Mouse (Mus musculus): ENCODE measurements around the gene Golph3.
"Not testable (repeated sequence)": the region's sequence is repeated elsewhere in the genome, so short reads cannot be mapped to it uniquely, and the experiment has no call there.

Gene Golph3

DNA sequence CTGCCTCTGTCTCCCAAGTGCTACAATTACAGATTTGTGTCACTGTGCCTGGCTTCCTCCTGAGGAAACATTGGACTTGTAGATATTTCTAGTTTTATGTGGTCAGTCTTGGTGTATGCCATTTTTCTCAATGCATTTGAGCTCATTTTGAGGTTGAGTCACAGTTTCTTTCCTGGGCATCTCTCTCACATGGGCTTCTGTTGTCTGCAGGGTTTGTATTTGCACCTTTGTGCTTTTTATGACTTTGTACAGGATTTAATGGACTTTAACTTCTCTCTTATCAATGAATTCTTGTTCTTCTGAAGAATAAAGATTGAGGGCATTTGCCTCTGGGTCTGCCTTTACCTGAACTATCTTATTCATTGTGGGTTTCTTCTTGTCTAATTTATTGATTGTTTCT lies 36.2 kb downstream of the Golph3 start:
- DNase-seq (ENCODE audit: low spot score in 2 of 2) = no peak

DNA sequence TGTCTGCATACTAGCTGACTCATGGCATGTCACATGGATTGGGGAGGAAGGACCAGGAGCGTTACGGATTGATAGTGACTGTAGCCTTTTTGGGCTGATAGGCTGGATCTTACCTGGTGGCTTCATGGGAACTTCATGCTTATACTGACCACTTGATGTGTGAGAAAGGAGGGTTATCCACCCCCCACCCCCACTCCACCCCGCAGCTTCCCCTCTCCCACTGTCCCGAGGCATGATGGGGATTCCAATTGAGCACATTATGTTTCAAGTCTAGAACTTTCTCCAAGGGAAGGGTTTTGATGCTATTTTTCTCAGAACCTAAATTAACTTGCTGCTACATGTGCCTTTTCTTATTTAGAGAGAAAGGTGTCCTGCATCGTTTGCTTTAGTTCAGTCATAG lies 37.1 kb downstream of the Golph3 start:
- DNase-seq (ENCODE audit: low spot score in 2 of 2) = no peak

DNA sequence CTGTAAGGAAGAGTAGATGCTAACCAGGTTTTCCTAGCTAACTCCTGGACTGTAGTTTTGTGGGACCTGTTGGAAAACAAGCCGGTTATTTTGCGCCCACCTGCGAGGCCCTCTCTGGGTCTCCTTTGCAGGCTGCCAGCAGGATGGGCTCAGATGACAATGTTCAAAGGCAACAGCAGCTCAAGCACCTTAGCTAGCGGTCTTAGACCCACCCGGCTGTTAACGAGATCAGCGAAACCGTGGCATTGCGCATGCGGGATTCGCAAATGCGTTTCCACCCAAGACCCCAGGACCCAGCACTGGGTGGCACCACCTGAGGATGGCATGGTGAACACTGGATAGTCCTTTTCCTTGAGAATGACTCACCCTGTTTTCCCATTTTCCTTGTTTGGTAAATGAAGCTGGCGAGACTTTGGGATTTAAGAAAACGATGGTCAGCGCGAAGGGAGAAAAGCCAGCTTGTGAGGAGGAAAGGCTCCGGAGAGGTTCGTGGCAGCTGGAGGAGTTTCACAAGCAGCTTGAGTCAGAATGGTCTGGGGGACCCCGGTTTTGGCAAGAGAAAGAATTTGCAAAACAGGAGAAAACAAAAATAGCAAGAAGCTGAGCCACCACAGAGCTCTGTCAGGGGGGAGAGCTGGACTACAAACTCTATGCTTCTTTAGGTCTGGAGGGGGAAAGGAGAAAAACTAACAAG lies 39.4 kb downstream of the Golph3 start:
- DNase-seq (ENCODE audit: low spot score in 2 of 2) = no peak

DNA sequence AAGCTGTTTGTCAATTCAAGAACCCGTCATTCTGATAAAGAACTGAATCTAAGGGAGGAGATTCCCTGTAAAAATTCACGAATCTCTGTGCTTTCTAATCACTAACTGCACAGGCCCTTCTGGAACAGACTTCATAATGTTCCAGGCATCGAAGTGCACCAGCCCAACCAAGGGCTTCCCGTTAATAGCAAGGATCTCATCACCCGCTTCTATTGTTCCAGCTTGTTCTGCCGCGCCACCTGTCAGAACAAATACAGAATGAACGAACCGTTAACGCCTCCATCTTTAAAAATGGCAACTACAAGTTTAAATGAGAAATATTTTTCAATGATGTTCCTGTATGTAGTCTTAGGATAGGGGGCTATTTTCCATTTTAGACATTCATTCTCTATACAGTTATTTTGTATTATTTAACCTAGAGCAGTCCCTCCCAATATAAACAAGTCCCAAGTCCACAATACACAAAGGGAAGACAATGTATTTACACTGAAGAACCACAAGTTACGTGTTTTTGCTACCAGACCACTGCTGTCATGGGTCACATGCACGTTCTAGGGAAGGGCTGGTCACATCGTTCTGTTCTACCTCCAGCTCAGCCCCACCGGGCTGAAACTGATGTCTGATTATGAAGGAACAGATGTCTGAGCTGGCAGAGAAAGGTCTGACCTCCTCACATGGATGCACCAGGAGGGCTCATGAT lies 40.9 kb downstream of the Golph3 start:
- no peak for DNase-seq (ENCODE audit: low spot score in 2 of 2)

DNA sequence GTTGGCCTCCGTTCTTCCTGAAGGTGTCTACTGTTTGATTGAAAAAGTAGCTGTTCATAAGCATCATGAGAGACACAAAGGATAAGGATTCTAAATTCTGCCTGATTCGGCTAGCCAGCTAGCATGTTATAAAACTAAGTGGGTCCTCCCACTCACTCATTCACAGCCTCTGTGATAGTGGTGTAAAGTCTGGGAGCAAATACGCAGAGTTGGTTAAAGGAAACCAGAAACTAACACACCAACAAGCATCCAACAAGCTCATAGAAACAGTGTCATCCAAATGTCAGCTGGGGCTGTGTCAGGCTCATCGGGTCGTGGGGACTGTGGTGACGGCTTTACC lies 41.4 kb downstream of the Golph3 start:
- DNase-seq (ENCODE audit: low spot score in 2 of 2) = peak; percentile 38 to 63

DNA sequence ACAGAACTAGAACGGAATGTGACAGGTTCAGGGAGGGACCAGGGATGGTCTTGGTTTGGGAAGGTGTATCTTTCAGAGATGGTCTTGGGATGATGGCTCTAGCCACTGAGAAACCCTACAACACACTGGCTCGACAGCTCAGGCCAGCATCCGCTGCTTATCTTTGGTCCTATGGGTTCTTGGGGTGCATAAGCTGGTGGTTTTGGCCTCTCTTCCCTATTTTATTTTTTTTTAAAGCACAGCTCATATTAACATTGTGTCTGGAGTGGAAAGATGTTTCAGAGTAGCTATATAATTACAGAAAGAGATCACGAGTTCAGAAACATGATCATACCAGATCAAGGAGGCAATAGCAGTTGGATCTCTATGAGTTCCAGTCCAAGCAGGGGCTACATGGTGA lies 42.8 kb downstream of the Golph3 start:
- no peak for DNase-seq (ENCODE audit: low spot score in 2 of 2)

DNA sequence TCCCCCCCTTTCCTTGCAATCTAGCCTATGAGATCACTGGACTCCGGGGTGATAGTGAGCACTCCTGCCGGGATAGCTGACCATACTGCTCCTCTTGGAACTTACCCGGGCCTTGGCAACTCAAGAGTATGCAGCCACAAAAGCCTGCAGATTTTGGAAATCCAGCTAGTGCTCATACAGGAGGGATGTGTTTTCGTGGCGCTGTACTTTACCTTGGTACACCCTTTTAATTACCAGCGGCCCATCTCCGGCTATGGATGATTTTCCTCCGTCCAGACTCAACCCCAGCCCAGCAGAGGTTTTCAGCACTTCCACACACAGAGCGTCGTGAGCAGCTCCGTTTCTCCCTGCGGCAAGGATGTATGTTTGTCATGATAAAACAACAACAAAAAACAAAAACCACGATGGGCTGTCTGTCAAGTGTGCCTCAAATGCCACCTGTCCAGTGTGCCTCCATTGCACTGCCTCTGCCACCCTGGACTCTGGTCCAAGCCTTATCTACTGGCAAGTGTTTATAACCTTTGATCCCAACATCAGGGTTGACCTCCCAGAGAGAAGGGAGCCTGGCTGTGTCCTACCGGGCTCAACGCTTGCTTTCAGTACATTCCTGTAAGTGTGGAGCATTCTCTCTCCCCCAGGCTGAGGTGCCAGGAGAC lies 44.3 kb downstream of the Golph3 start:
- no peak for DNase-seq (ENCODE audit: low spot score in 2 of 2)

DNA sequence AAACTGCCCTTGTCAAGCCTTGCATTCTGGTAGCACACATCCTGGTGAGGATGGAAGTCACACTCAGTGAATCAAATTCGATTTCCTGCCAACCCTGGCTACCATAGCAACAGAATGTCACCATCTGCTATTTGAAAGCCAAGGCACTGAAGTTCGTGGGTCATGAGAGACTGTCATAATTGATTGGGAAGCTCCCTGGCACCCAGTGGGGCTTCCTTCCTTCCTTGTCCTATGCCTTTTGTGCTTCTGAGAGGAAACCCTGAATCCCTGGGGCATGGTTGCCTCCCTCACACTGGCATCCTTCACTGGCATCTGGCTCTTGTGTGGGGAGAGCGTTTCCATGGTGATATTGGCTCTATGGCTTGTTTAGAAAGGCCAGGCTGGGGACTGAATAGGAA lies 44.8 kb downstream of the Golph3 start:
- peak; percentile 62 to 72 for DNase-seq (ENCODE audit: low spot score in 2 of 2)

DNA sequence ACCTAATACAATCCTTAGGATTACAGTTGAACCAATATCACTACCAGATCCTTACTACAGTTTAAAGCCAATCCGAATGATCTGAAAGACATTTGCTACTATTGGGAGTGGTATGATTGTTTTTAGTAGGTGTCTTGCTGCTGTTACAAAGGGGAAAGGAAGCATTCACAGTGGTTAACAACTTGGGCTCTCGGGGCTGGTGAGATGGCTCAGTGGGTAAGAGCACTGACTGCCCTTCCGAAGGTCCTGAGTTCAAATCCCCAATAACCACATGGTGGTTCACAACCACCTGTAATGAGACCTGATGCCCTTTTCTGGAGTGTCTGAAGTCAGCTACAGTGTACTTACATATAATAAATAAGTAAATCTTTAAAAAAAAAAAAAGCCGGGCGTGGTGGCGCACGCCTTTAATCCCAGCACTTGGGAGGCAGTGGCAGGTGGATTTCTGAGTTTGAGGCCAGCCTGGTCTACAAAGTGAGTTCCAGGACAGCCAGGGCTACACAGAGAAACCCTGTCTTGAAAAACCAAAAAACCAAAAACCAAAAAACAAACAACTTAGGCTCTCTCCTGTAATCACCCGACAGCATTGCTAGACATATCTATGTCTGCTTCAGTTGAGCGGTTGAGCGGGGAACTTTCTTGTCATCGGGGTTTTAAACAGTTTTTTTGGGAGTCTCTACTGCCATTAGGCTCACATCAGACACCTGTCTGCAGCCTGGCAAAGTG lies 45.5 kb downstream of the Golph3 start:
- DNase-seq (ENCODE audit: low spot score in 2 of 2) = not testable (repeated sequence)

DNA sequence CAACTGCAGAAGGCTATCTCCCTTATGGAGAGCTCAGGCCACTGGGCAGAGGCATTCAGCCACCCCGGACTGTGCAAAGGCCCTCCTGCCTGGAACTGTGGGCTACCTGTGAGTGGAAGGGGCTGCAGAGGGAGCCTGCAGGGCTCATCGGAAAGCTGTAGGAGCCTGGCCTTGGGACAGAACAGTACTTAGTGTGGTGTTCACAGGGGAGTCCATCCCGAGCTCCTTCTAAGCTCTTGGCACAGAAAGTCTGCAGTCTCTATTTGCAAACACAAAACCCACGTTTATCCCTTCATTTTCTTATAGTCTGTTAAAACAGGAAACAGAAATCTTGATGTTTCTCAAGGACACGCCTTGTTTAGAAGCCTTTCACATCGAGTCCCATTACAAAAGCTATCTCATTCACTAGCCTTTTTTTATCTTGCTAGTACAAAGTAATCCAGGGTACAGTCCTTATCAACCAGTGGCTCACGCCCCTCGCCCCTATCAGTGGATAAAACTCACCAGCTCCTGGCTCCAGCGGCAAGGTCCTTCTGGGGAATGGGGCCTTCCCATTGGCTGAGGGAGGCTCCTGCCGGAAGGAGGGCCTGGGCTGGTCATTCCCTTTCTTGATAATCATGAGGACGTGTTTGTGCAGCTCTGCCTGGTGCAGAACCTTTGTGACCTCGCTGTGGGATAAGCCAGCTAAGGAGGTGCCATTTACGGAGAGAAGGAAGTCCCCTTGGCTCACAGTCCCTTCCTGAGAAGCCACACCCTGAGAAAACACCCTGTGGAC lies 46.2 kb downstream of the Golph3 start:
- no peak for DNase-seq (ENCODE audit: low spot score in 2 of 2)

DNA sequence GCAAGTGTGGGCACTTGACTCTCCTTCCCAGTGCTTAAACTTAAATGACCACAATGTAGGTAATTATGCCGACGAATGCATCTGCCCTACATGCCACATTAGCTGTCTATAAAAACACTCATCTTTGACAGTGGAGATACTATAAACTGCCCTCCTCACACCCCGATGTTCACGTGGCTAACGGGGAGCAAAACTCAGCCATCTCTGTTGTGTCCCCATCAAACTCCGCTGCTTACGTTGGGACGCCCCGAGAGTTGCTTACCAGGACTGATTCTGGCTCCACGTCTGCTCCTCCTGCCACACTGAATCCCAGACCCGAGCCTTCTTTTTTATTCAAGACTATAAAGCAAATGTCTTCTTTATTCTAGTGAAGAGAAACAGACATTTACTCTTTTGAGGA lies 47.1 kb downstream of the Golph3 start:
- DNase-seq (ENCODE audit: low spot score in 2 of 2) = no peak

DNA sequence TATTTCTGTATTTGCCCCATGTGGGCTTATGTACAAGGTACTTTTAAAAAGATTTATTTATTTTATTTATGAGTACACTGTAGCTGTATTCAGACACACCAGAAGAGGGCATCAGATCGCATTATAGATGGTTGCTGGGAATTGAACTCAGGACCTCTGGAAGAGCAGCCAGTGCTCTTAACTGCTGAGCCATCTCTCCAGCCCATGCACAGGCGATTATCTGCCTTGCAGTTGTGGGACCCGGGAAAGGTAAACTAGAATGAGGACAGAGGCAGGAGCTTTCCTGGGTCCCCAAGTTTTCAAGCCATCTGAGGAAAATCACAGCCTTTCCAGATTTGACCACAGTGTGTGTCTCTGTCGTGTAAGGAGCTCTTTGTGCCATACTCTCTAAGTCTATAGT lies 47.6 kb downstream of the Golph3 start:
- DNase-seq (ENCODE audit: low spot score in 2 of 2) = no peak

DNA sequence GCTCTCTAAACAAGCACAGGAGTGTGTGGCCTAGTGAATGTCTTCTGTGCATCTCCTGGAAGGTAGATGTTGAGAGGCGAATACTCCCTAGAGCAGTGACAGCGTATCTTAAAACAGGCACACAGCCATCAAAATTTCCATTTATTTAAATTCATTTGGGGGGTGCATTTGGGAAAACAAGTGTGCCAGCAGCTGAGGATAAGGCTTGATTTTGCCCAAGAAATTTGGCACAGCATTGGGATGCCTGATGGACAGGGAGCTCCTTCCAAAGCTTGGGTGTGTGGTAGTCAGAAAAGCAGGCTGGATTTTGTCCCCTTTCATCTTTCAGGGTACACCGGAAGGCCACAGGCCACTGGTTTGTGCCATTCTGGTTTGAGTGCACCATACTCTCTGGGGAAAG lies 48.8 kb downstream of the Golph3 start:
- no peak for DNase-seq (ENCODE audit: low spot score in 2 of 2)

DNA sequence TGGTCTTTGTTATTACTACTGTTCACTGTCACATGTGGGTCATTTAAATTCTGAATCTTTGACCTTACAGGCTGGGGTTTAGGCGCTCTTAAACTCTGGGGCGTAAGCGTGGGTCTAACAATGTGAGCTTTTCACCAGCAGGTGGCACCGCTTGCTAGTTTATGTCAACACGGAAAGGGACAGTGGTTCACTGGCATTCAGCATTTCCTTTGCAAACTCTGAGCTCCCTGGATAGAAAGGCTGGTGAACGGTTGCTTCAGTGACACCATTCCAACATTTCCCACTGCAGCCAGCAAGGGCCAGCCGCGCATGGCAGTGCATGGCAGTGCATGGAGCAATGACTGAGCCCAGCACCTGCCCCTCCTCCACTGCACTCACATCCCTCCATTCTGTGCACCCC lies 49.9 kb downstream of the Golph3 start:
- DNase-seq (ENCODE audit: low spot score in 2 of 2) = peak; percentile 75 to 79

DNA sequence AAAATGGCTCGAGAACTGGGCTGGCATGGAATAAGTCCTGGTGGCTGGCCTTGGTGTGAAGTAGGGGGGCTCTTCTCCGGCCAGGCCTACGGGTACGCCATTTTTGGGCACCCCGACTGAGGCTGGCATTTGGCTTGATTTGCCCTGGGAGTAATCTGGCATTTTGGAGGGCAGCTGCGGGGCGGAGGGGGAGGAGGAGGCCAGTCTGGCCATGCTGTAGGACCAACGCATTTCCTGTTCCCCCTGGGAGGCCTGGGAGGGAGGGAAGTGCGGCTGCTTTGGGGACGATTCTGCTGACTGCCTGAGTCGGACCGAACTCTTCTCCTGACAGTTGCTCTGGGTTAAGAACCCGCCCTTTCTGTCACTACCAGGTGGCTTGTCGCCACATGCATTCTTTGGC lies 52.2 kb downstream of the Golph3 start:
- no peak for DNase-seq (ENCODE audit: low spot score in 2 of 2)

DNA sequence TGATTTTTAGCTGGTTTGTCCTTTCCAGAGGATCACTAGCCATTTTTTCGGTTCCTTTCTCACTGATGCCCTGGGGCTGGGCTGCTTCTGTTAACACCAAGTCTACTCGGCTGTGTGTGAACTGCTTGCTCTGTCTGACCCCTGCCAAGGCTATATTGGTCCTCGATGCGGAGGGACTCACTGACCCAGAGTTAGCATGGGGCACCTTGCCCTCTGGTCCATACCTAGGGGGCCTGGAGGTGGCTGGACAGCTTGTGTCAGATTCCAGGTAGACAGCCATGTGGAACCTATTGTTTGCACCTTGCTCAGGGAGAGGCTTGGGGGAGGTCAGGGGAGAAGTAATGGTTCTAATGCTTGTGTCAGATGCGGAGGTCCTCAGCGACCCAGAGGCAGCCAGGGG lies 52.7 kb downstream of the Golph3 start:
- DNase-seq (ENCODE audit: low spot score in 2 of 2) = no peak

DNA sequence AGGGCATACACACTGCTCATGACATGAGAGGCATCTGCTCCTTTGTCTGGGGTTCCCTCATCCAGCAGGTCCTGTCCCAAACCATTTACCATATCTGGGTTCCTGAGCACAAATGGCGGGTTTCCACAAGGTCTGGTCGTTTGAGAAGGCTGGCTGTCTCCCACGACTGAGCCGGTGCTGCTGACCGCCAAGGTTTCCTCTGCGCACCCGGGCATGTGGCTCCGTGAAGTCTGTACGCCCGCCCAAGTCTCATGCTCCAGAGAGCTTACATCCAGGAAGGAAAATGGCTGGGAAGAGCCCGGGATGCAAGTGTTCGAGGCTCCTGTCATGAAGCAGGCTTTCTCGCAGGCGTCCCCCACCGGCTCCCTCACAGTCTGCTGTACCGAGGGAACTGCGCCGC lies 53.7 kb downstream of the Golph3 start:
- no peak for DNase-seq (ENCODE audit: low spot score in 2 of 2)

DNA sequence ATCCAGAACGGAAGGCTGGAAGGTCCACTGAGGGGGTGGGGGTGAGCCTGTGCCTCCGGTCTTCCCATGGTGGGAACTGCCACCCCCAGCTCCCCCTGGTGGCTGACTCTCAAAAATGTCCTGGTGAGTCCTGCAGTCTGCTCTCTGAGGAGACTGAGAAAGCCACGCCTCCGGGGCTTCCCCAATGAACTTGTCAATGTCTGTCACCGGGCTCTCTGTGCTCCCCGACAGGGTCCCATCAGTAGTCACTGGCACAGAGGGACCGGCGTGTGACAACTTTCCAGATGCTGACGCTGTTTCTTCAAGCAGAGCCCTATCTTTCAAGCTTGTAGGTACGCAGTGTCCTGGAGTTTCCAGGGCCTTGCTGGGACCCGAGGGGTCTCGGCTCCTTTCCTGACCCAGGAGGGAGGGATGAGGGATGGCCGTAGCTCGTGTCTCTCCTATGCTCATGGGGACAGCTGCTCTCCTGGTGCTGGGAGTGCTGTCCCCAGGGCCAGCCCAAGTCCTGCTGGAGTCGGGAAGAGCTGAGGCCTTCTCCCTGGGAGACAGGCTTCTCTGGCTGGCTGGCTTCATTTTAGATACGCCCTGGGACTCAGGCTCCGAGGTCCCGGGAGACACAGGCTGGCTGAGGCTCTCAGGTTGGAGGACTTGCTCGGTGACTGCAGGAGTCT lies 54.5 kb downstream of the Golph3 start:
- DNase-seq (ENCODE audit: low spot score in 2 of 2) = peak; percentile 59 to 68

DNA sequence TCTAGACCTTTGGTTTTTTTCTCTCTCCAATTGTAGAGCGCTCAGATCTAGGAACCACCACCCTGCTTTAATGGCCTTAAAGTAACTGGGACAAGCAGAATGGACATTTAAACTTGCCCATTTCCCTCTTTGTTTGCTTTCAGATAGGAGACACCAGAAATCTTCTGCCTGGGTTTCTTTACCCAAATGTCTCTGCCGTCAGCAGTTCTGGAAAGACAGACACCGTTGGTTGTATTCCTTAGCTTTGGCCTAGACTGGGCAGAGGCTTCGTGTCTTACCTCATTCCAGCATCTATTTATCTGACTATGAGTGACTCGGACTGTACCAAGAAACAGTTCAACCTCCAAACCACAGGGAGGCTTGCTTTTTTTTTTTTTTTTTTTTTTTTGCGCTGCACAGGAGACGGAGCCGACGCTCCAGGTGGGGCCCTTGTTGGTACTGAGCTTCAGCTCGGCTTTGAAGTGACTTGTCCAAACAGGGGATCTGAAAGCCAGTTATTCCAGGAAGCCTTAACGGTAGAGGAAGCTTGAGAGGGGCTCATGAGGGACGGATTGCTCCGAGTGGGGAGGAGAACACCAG lies 55.3 kb downstream of the Golph3 start:
- DNase-seq (ENCODE audit: low spot score in 2 of 2) = no peak

DNA sequence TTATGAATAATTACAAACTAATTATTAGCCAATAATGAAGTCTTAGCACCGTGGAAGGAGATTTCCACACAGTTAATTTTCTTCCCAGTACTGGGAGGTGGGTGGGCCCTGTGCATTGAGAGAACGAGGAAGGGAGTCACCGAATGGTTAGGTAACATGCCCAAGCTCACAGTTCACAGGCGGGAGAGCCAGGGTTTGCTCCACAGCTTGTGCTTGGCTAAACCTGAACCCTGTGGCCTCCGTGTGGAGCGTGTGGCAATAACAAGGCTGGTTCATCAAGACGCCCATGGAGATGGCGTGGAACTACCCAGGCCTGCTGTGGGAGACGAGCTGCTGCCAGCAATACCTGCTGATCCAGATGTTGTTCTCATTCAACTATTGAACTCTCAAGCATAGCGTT lies 56.5 kb downstream of the Golph3 start:
- no peak for DNase-seq (ENCODE audit: low spot score in 2 of 2)

DNA sequence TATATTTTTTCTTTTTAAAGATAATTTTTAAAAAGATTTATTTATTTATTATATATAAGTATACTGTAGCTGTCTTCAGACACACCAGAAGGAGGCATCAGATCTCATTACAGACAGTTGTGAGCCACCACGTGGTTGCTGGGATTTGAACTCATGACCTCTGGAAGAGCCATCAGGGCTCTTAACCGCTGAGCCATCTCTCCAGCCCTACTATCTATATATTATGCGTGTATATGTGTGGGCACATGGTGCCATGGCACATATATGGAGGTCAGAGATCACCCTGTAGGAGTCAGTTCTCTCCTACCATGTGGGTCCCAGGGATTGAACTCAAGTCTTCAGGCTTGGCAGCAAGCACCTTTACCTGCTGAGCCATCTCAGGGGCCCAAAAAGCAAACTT lies 58.8 kb downstream of the Golph3 start:
- DNase-seq (ENCODE audit: low spot score in 2 of 2) = no peak
